Mouse (Mus musculus): Measurements from ENCODE around the gene Phlpp1.

DNA sequence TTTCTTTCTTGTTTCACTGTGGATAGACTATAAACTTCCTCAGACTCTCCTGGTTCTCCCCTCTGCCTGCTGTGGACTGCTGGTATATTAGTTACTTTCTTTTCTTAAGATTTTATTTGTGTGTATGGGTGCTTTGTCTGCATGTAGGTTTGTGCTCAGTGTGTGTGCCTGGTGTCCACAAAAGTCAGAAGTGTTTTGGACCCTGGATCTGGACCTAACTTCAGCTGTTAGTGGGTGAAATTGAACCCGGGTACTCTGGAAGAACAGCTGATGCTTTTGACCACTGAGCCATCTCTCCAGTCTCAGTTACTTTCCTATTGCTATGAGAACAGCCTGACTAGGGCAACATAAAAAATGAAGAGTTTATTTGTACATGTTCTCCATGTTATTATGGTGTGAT is 29.5 kb downstream of the Phlpp1 start:
- TF ChIP-seq CTCF (IDR thresholded peaks at IDR 0.05; ENCODE audit: insufficient read depth, low read length) (no peak), POLR2A (IDR thresholded peaks at IDR 0.05; ENCODE audit: borderline replicate concordance, extremely low read depth, low read depth, low read length) (no peak)

Measured in lung, adult 2 months (tissue).